Mouse (Mus musculus) brain, embryonic 14.5 days (tissue): ENCODE data around the gene Hsd17b7.

Source experiments
- CTCF ChIP-seq: fragments of 200-500 bp; IDR thresholded peaks from 2 replicates; pipeline ENCODE4 v1.5.1; 2012; ENCODE audit warnings: inconsistent platforms, mild to moderate bottlenecking, moderate library complexity, borderline replicate concordance; ENCODE audit not compliant: insufficient read depth, insufficient read length; ENCODE audit errors: extremely low read depth
- POLR2A ChIP-seq: fragments of 200-500 bp; IDR thresholded peaks from 2 replicates; pipeline ENCODE4 v1.6.1; 2012; ENCODE audit warnings: mild to moderate bottlenecking, inconsistent platforms, borderline replicate concordance; ENCODE audit not compliant: poor library complexity, insufficient read depth, insufficient read length, severe bottlenecking; ENCODE audit errors: extremely low read depth

DNA sequence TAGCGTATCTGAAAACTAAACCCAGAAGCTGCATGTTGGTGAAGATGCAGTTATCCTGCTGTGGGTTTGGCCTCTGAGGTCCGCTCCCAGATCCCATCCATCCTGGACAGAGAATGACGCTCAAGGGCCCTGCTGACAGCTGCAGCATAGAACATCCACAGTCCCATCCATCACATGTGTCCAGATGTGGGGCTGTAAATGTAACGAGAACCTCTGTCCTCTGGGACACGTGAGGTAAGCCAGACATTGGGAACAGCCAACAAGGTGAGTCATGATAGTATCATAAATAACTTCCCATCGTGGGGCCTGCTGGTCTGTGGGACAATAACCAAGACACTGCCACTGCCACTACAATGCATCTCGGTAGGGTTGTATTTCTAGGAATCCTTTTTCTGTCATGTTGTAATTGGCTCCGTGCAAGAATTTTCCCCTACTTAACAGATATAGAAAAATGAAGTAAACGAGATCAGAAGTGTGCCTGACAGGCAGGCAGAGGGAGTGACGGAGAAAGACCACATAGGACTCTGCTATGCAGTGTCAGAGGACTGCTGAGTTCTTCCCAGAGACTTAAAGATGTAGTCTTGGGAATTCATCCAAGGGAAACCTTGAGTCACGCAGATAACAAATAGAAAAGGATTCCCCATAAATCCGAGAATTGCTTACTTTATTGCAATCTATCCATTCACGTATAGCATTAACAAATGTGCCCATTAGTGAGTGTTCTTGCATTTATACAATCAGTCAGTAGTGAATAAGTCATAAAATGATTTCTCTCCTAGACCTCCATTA is 39.6 kb upstream of the Hsd17b7 start:
- TF ChIP-seq CTCF (no peak), POLR2A (no peak)
